8 mouse cellular contexts compared by ENCODE assay signal in the genomic region with DNA sequence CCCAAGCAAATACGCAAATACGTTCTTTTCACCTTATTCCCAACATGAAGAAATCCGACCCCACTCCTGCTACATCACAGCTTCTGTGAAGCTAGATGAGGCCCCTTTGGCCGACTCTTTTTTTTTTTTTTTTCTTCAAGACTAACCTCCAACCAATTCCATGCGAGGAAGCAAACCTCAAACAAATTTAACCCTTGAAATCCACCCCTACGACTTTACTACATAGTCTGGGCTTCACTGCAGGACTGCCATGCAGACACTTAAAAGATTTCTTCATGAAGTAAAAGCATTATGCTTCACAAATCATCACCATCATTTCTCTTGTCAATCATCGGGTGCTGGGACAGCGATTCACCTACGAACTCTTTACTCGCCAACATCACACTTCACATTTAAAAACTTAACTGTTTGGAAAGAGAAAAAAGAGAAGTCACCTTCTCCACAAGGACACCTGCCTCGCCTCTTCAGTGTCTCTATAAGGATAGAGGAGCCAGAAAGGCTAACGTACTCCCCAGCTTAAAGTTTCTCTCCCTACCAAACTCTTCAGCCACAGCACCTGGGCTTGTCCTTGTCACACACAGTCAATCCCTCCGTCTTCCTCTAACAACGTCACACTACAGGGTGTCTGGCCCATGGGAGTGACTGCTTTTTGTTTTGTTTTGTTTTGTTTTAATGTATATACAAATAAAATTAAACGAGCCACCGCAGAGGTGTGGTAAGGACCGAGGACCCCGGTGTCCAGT. TPM values are rescaled to one million over a fixed set of nuclear protein-coding genes. Genes with fewer than 3 reads are reported as not detected.
A peak's percentile ranks its signal among the peaks of the same experiment; 100 is the strongest.
DNase-seq lines count a peak whose midpoint lies in the region; ATAC-seq and TF ChIP-seq lines count a peak whose summit lies in the region.

No protein-coding gene starts in this region.

- peaks cover 8% of the 10 kb centered on the region; the same call in 1 of the 2 replicates for H3K4me1 ChIP-seq in heart, embryonic 11.5 days (ENCODE audit: control insufficient read depth, insufficient read depth, low read length)
- H3K4me1 ChIP-seq in ES-E14 (ENCODE audit: control insufficient read depth in 2 of 2, insufficient read depth in 2 of 2, low read length in 2 of 2, poor library complexity in 1 of 2), result peaks cover 0 to 2% of the 10 kb centered on the region in 2 experiments; a peak in 1 of 4 replicates
- H3K4me1 ChIP-seq in forebrain, embryonic 15.5 days, result peaks cover 35% of the 10 kb centered on the region
- H3K4me1 ChIP-seq in liver, embryonic 16.5 days (ENCODE audit: control insufficient read depth, low read depth, low read length), result peaks cover 7% of the 10 kb centered on the region

- peak overlapping the region; percentile 66 for H3K4me2 ChIP-seq in heart, embryonic 11.5 days
- H3K4me2 ChIP-seq in forebrain, embryonic 15.5 days (replicated peaks), result peak overlapping the region; percentile 75
- peak overlapping the region; percentile 92 for H3K4me2 ChIP-seq in liver, embryonic 16.5 days (ENCODE audit: low read depth, low read length)

- in situ Hi-C loops in ES-E14 (cut with MboI; ENCODE audit: low sequenced_read_pairs in 2 of 2, unreplicated experiment in 2 of 2), result no loop called here

- no peaks in the 10 kb centered on the region for H3K27me3 ChIP-seq in heart, embryonic 11.5 days (ENCODE audit: control insufficient read depth, insufficient read depth, low read length)
- H3K27me3 ChIP-seq in forebrain, embryonic 15.5 days, result no peaks in the 10 kb centered on the region
- H3K27me3 ChIP-seq in liver, embryonic 16.5 days (ENCODE audit: control insufficient read depth, insufficient read depth, low read depth, low read length), result peaks cover 57% of the 10 kb centered on the region

- H3K9me3 ChIP-seq in heart, embryonic 11.5 days (replicated peaks; ENCODE audit: control insufficient read depth, low read length), result no peaks in the 10 kb centered on the region
- H3K9me3 ChIP-seq in ES-E14 (ENCODE audit: control insufficient read depth, insufficient read depth, low read depth, low read length), result no peaks in the 10 kb centered on the region
- no peaks in the 10 kb centered on the region for H3K9me3 ChIP-seq in forebrain, embryonic 15.5 days
- H3K9me3 ChIP-seq in liver, embryonic 16.5 days (replicated peaks; ENCODE audit: control insufficient read depth, low read length), result no peaks in the 10 kb centered on the region

- H3K9ac ChIP-seq in heart, embryonic 11.5 days (ENCODE audit: low read depth, low read length), result peak overlapping the region; percentile 89
- H3K9ac ChIP-seq in ES-E14 (ENCODE audit: insufficient read depth, low read depth, low read length, poor library complexity, severe bottlenecking), result no peak overlapping the region
- H3K9ac ChIP-seq in forebrain, embryonic 15.5 days (replicated peaks), result peak overlapping the region; percentile 99
- no peak overlapping the region for H3K9ac ChIP-seq in liver, embryonic 16.5 days (ENCODE audit: low read depth, low read length)

- H3K27ac ChIP-seq in heart, embryonic 11.5 days (ENCODE audit: low read depth, low read length), result no peak overlapping the region
- H3K27ac ChIP-seq in ES-E14 (ENCODE audit: insufficient read depth, low read depth, low read length, poor library complexity, severe bottlenecking), result no peak overlapping the region
- H3K27ac ChIP-seq in forebrain, embryonic 15.5 days (replicated peaks), result peak overlapping the region; percentile 99; the same call in 1 of the 2 replicates
- H3K27ac ChIP-seq in liver, embryonic 16.5 days (ENCODE audit: low read length), result no peak overlapping the region

- peak overlapping the region; percentile 86 for H3K4me3 ChIP-seq in heart, embryonic 11.5 days (ENCODE audit: low read depth, low read length)
- H3K4me3 ChIP-seq in ES-E14 (ENCODE audit: insufficient read depth in 1 of 2, low read depth in 1 of 2, low read length in 2 of 2, poor library complexity in 1 of 2, severe bottlenecking in 1 of 2), result peak overlapping the region; percentile 97 to 99
- peak overlapping the region; percentile 83 for H3K4me3 ChIP-seq in forebrain, embryonic 15.5 days
- H3K4me3 ChIP-seq in liver, embryonic 16.5 days (ENCODE audit: low read depth, low read length), result peak overlapping the region; percentile 88

- 11% methylated on average over 18 of the region's 18 CpGs for WGBS in heart, embryonic 11.5 days (ENCODE audit: insufficient replicate concordance)
- 6% methylated on average over 18 of the region's 18 CpGs for WGBS in forebrain, embryonic 15.5 days
- 14% methylated on average over 18 of the region's 18 CpGs for WGBS in liver, embryonic 16.5 days (ENCODE audit: insufficient replicate concordance)

- no peak for DNase-seq in heart, postnatal 25 days (ENCODE audit: low spot score)
- no peak for DNase-seq in ES-E14 (ENCODE audit: low read depth, low spot score)
- DNase-seq in ovary, postnatal 10 days (ENCODE audit: low spot score), result no peak

- ATAC-seq in heart, embryonic 11.5 days (replicated peaks; ENCODE audit: insufficient number of reproducible peaks, low FRiP score, low TSS enrichment), result no peak
- ATAC-seq in forebrain, embryonic 15.5 days (replicated peaks), result no peak
- no peak for ATAC-seq in liver, embryonic 16.5 days (ENCODE audit: low read depth)
- ATAC-seq in megakaryocyte progenitor cell, adult 5-6 weeks (replicated peaks; ENCODE audit: poor library complexity), result no peak
- no peak for ATAC-seq in frontal cortex, adult (ENCODE audit: low TSS enrichment)

- intact Hi-C loops in heart, postnatal 25 days (cut with DNase I), result loop anchor here (5.0 to 10.0 kb wide), 5 partner anchors 52 to 671 kb away; a partner anchor contains a TSS

- H3K36me3 ChIP-seq in heart, embryonic 11.5 days (ENCODE audit: control insufficient read depth, insufficient read depth, low read length), result no peaks in the 10 kb centered on the region
- no peaks in the 10 kb centered on the region for H3K36me3 ChIP-seq in ES-E14 (ENCODE audit: control insufficient read depth, insufficient read depth, low read length, poor library complexity, severe bottlenecking)
- no peaks in the 10 kb centered on the region for H3K36me3 ChIP-seq in forebrain, embryonic 15.5 days
- H3K36me3 ChIP-seq in liver, embryonic 16.5 days (ENCODE audit: control insufficient read depth, insufficient read depth), result no peaks in the 10 kb centered on the region

TF ChIP-seq in ES-E14, 5 proteins besides CTCF, POLR2A, EP300 and RAD21:
- no peak for TF ChIP-seq MAFK (IDR thresholded peaks at IDR 0.05; ENCODE audit: insufficient read depth, low read depth, low read length)
- peak; percentile 51; the same call in 1 of the 2 replicates for TF ChIP-seq ZNF384 (IDR thresholded peaks at IDR 0.05; ENCODE audit: low read depth, low read length)
- no peak for TF ChIP-seq ZC3H11A (IDR thresholded peaks at IDR 0.05; ENCODE audit: borderline replicate concordance, low read depth, low read length)
- TF ChIP-seq CHD2 (IDR thresholded peaks at IDR 0.05; ENCODE audit: low read depth, low read length), result no peak
- no peak for TF ChIP-seq HCFC1 (IDR thresholded peaks at IDR 0.05; ENCODE audit: borderline replicate concordance, insufficient read depth, low read length)

RNA-seq across cellular contexts. Expression of a gene that starts 1.6 kb away (rescaled TPM):
- 9.9 and 10.4 TPM in 2 replicates for polyA plus RNA-seq in heart, embryonic 11.5 days (2014; fragmentation: Nextera tagmentation; extraction: Ambion mirVana)
- total RNA-seq in heart, postnatal 25 days (2021), result 10 to 100 TPM; 29.2 to 34.6 TPM
- 11.8 and 13.3 TPM in 2 replicates for total RNA-seq in ES-E14 (2012; rRNA removed)
- 20.9 and 22.8 TPM in 2 replicates for polyA plus RNA-seq in forebrain, embryonic 15.5 days (2015; fragmentation: Nextera tagmentation; extraction: Ambion mirVana)
- polyA plus RNA-seq in liver, embryonic 16.5 days (2015; fragmentation: Nextera tagmentation; extraction: Ambion mirVana), result 0.76 and 1.7 TPM in 2 replicates
- total RNA-seq in megakaryocyte progenitor cell, adult 5-6 weeks (2015), result 27.6 and 28.0 TPM in 2 replicates
- total RNA-seq in megakaryocyte progenitor cell, adult 5-6 weeks (2017), result 6.7 and 11.0 TPM in 2 replicates

Comparison
In these comparisons a context has a peak if more than half of its experiments do, and no peak if none do; other contexts are left out.
1. H3K9ac ChIP-seq: peak in heart, embryonic 11.5 days (single experiment) and forebrain, embryonic 15.5 days (single experiment); none in ES-E14 (single experiment) and liver, embryonic 16.5 days (single experiment).
2. Peak in every context shown above with its lines, with median percentiles within 50 percentile points of each other: H3K4me2 ChIP-seq and H3K4me3 ChIP-seq.